Mouse (Mus musculus) neural tube, embryonic 14.5 days (tissue): ENCODE data around the gene Arel1. TPM values are rescaled to one million over a fixed set of nuclear protein-coding genes. Genes with fewer than 3 reads are reported as not detected.

ENCODE experiments used
- ATAC-seq: fragments of 200-750 bp; cut with Nextera tagmentation; 2 replicates; pipeline ENCODE4 v1.8.0; 2017; ENCODE audit warnings: low read depth, mild to moderate bottlenecking, moderate TSS enrichment, moderate library complexity
- H3K27ac ChIP-seq: fragments of 300-500 bp; sonication (generic); 2 replicates; pipeline ENCODE4 v1.5.1; 2014; ENCODE audit warnings: low read depth, mild to moderate bottlenecking, control low read depth, low read length, moderate library complexity, mixed read lengths
- H3K27me3 ChIP-seq: fragments of 300-500 bp; sonication (generic); 2 replicates; pipeline ENCODE4 v1.6.1; 2014; ENCODE audit warnings: low read length; ENCODE audit not compliant: control insufficient read depth, insufficient read depth
- H3K36me3 ChIP-seq: fragments of 300-500 bp; sonication (generic); 2 replicates; pipeline ENCODE4 v1.6.1; 2014; ENCODE audit warnings: low read length, mixed read lengths; ENCODE audit not compliant: control insufficient read depth, insufficient read depth
- H3K4me1 ChIP-seq: fragments of 300-500 bp; sonication (generic); 2 replicates; pipeline ENCODE4 v1.6.1; 2014; ENCODE audit warnings: low read length; ENCODE audit not compliant: control insufficient read depth, insufficient read depth
- H3K4me2 ChIP-seq: fragments of 300-500 bp; sonication (generic); 2 replicates; pipeline ENCODE4 v1.6.1; 2014; ENCODE audit warnings: mild to moderate bottlenecking, low read depth, low read length, control low read depth
- H3K4me3 ChIP-seq: fragments of 300-500 bp; sonication (generic); 2 replicates; pipeline ENCODE4 v1.5.1; 2014; ENCODE audit warnings: low read depth, low read length, control low read depth, mixed read lengths
- H3K9ac ChIP-seq: fragments of 300-500 bp; sonication (generic); replicated peaks from 2 replicates; pipeline ENCODE4 v1.6.1; 2014; ENCODE audit warnings: low read depth, mild to moderate bottlenecking, control low read depth, low read length, mixed read lengths
- H3K9me3 ChIP-seq: fragments of 300-500 bp; sonication (generic); 2 replicates; pipeline ENCODE4 v1.6.1; 2016; ENCODE audit warnings: low read length; ENCODE audit not compliant: control insufficient read depth
- WGBS: fragments of 180-500 bp; shearing (Covaris S2); extraction: QIAGEN DNeasy Blood & Tissue Kit; methylation state at CpG from one replicate; pipeline ENCODE4 v1.1.7; 2014; 5-methylcytosine and 5-hydroxymethylcytosine counted together
- polyA plus RNA-seq: library from polyadenylated mRNA; unstranded; fragments of >200 nt; fragmentation: Nextera tagmentation; extraction: Ambion mirVana; gene quantifications from 2 replicates; pipeline ENCODE4 v1.2.1, GENCODE M21; 2014

Gene Arel1
- polyA plus RNA-seq, 1 experiment from 2014 or later: 40.4 TPM

DNA sequence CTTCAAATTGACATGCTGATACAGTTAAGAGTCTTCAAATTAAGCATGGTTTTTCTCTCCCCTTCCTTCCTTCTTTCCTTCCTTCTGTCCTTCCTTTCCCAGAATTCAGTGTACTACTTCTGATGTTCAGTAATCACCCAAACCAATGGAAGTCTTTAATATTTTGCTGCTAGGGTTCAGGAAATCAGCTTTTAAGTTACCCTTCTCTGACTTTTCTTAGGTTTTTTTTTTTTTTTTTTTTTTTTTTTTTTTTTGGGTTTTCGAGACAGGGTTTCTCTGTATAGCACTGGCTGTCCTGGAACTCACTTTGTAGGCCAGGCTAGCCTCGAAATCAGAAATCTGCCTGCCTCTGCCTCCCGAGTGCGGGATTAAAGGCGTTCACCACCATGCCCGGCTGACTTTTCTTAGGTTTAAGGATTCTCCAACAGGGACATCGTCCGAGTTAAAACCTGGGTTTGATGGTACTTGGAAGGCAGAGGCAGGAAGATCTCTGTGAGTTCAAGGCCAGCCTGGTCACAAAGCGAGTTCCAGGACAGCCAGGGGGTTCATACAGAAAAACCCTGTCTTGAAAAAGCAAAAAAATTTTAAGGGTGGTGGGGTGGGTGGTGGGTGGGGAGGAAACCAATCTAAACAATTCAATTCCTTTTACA is 24.5 kb upstream of the Arel1 start:
- no peaks in the 10 kb centered on the region for H3K9me3 ChIP-seq
- no peak for ATAC-seq
- H3K27ac ChIP-seq: no peak overlapping the region
- H3K4me2 ChIP-seq: peak overlapping the region; percentile 99; the same call in 1 of the 2 replicates
- 92% methylated on average over 8 of the region's 9 CpGs for WGBS
- no peaks in the 10 kb centered on the region; the same call in 1 of the 2 replicates for H3K27me3 ChIP-seq
- H3K36me3 ChIP-seq: no peaks in the 10 kb centered on the region
- no peak overlapping the region for H3K4me3 ChIP-seq
- H3K9ac ChIP-seq: 0 out of 2 replicates have a peak overlapping the region, but pooled peaks have one; percentile 25
- H3K4me1 ChIP-seq: peaks cover 22% of the 10 kb centered on the region

DNA sequence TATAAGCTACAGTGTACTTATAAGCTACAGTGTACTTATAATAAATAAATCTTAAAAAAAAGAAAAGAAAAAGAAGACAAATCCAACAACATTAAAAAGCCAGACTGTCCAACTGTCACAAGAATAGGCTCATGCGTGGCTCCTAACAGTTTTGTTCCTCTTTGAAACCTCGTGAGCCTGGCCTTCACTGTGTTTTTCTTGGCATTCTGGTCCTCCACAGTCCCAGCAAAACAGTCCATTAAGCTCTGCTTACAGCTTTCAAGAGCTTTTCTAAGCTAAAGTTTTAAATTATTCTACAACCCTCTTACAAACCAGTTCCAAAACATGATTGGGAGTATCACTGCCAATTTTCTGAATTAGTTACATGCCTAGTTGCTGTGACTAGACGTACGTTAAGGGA is 18.8 kb upstream of the Arel1 start:
- H3K4me1 ChIP-seq: no peaks in the 10 kb centered on the region
- H3K9ac ChIP-seq: no peak overlapping the region
- no peak for ATAC-seq
- H3K36me3 ChIP-seq: no peaks in the 10 kb centered on the region
- no peaks in the 10 kb centered on the region for H3K27me3 ChIP-seq
- H3K4me3 ChIP-seq: no peak overlapping the region
- H3K27ac ChIP-seq: no peak overlapping the region
- H3K9me3 ChIP-seq: no peaks in the 10 kb centered on the region
- no peak overlapping the region for H3K4me2 ChIP-seq
- 80% methylated on average over 4 of the region's 4 CpGs for WGBS

GRCm38 (mm10) chr12:84979264-84979862 is 8.7 kb upstream of the Arel1 start:
- Histone ChIP-seq H3K4me2 (no peak overlapping the region), H3K4me3 (no peak overlapping the region), H3K9me3 (no peaks in the 10 kb centered on the region), H3K4me1 (no peaks in the 10 kb centered on the region), H3K9ac (no peak overlapping the region), H3K27ac (no peak overlapping the region), H3K36me3 (peaks cover 51% of the 10 kb centered on the region), H3K27me3 (no peaks in the 10 kb centered on the region)
- ATAC-seq: no peak
- 85% methylated on average over 2 of the region's 2 CpGs for WGBS

DNA sequence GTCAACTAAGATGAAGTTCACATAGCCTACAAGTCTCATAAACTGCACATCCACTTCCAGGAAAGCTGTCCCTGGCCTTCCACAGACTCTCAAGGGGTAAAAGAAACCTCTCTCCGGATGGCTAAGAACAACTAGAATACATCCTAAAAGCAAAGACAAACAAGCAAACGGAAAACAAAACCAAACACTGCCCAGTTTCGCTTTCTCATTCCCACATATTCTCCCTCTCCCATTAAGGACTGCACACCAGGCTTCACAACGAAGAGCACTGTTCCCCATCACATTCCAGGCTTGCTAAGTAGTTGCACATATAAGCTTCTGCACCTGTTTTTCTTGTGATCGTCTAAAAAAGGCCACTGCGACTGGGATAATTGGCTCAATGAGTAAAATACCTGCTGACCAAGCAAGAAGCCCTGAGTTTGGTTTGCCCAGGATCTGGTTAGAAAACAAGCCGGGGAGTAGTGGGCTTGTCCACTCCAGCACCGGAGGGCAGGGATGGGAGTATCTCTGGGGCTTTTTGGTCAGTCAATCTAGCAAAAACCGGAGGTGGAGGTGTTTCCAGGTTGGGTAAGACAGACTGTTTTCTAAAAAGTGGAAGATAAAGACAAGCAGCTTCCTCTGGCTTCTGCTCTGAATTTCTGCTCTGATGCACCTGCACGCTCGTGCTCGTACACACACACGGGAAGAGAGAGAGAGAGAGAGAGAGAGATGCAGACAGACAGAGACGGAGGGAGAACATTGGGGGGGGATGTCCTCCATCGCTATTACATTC is 858 bp downstream of the Arel1 start:
- peaks cover 14% of the 10 kb centered on the region for H3K4me1 ChIP-seq
- no peak overlapping the region for H3K27ac ChIP-seq
- H3K4me2 ChIP-seq: peak overlapping the region; percentile 89
- H3K4me3 ChIP-seq: peak overlapping the region; percentile 84
- no peak for ATAC-seq
- H3K36me3 ChIP-seq: peaks cover 11% of the 10 kb centered on the region
- 30% methylated on average over 15 of the region's 15 CpGs for WGBS
- H3K9me3 ChIP-seq: no peaks in the 10 kb centered on the region
- peak overlapping the region; percentile 75 for H3K9ac ChIP-seq
- no peaks in the 10 kb centered on the region for H3K27me3 ChIP-seq

DNA sequence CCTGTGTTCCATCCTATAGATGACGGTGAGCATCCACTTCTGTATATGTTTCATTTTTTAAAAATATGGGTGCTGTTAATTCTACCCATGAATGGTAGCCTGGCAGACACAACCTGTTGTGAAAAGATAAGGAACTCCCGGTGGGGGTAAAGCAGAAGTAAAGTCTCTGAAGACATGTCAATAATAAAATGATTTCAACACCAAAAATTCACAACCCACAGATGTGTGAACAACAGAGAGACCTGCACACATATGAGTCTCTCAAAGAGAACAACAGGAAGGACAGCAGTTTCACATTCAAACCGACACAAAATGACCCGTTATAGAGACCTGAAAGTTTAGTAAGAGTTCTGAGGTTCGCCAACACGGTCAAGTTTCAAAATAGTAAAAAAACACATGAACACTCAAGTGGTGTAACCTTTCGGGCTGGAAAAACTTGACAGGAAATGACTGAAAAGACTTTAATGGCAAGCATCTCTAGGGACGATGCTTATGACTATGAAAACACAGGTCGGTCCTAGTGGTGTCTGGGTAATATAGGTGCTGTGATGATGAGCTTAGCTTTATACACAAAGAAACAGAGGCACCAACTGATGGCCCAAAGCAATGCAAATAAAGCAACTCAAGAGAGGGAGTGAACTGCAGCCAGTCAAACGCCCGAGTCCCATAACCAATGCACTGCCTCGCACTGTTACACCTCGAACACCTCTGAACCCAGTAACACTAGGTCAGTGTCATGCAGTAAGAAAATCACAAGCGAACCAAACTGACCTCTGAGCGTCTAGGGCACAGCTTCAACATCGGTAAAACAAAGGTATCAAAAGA is 1.7 kb downstream of the Arel1 start:
- H3K4me3 ChIP-seq: peak overlapping the region; percentile 84; the same call in 1 of the 2 replicates

DNA sequence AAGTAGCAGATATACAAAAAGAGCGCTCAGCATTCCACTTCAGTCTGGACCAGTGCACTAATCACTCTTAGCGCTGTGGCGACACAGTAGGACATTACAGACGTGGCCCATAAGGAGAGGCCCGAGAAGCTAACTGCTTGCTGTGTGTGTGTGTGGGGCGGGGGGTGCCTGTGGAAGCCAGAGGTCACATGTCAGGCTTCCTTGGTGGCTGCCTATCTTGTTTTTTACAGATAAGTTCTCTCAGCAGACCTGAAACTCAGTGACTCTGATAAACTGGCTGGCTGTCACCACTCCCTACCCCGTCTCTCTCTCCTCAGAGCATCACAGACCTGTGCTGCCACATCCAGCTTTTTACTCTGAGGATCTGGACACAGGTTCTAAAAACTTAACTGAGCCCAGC is 8.1 kb downstream of the Arel1 start:
- H3K27ac ChIP-seq: no peak overlapping the region
- no peaks in the 10 kb centered on the region for H3K9me3 ChIP-seq
- no peaks in the 10 kb centered on the region for H3K4me1 ChIP-seq
- H3K27me3 ChIP-seq: no peaks in the 10 kb centered on the region
- no peak overlapping the region for H3K9ac ChIP-seq
- H3K4me2 ChIP-seq: no peak overlapping the region
- no peak overlapping the region for H3K4me3 ChIP-seq
- 82% methylated on average over 7 of the region's 7 CpGs for WGBS
- 0 out of 2 replicates have a peak, but pooled peaks cover 4% of the 10 kb centered on the region for H3K36me3 ChIP-seq
- no peak for ATAC-seq

More for the DNA sequence above, 1.7 kb downstream of the Arel1 start:
- Histone ChIP-seq H3K27ac (no peak overlapping the region), H3K27me3 (no peaks in the 10 kb centered on the region), H3K4me1 (peaks cover 14% of the 10 kb centered on the region), H3K9ac (peak overlapping the region; percentile 75; the same call in 1 of the 2 replicates), H3K4me2 (peak overlapping the region; percentile 89), H3K9me3 (no peaks in the 10 kb centered on the region), H3K36me3 (peaks cover 9% of the 10 kb centered on the region)
- 87% methylated on average over 16 of the region's 16 CpGs for WGBS
- no peak for ATAC-seq

DNA sequence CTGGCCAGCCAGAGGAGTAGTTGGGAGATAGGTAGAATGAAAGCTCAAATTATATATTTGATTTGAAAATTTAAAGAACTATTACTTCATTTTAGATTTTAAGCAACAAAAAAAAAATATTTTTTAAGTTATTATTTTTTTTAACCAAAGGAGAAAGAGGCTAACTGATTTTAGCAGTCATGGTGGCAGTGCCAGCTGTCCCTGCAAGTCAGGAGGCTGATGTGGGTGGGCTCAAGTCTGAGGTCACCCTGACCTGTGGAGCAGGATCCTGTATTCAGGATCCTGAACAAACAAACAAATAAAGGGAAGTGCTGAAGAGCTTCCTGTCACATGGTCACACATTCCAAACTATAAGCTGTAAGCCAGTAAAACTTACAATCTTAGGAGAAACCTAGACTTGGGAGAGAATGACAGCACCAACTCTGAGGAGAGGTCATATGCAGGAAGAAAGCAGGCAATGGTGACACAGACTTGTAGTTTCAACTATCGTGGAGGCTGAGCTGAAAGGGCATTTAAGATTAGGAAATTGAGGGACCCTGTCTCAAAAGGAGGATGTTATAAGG is 11.8 kb downstream of the Arel1 start:
- H3K4me1 ChIP-seq: no peaks in the 10 kb centered on the region
- H3K9me3 ChIP-seq: no peaks in the 10 kb centered on the region
- WGBS: 92% methylated on average over 1 of the region's 1 CpGs
- no peak overlapping the region for H3K4me2 ChIP-seq
- no peak overlapping the region for H3K9ac ChIP-seq
- H3K36me3 ChIP-seq: no peaks in the 10 kb centered on the region
- H3K4me3 ChIP-seq: no peak overlapping the region
- no peaks in the 10 kb centered on the region for H3K27me3 ChIP-seq
- no peak for ATAC-seq
- H3K27ac ChIP-seq: no peak overlapping the region

- Histone ChIP-seq H3K36me3 (no peaks in the 10 kb centered on the region), H3K4me2 (no peak overlapping the region), H3K9me3 (no peaks in the 10 kb centered on the region), H3K9ac (no peak overlapping the region), H3K27me3 (no peaks in the 10 kb centered on the region), H3K4me3 (no peak overlapping the region), H3K27ac (no peak overlapping the region), H3K4me1 (no peaks in the 10 kb centered on the region)
- WGBS: 99% methylated on average over 3 of the region's 3 CpGs
- ATAC-seq: no peak
These were observed 14.4 kb downstream of the Arel1 start for GRCm38 (mm10) chr12:84956317-84956716.
